Mouse (Mus musculus): ENCODE results near the gene Sbno2. TPM values are rescaled to one million over a fixed set of nuclear protein-coding genes. Genes with fewer than 3 reads are reported as not detected.
A peak's percentile ranks its signal among the peaks of the same experiment; 100 is the strongest.

The Sbno2 gene
- total RNA-seq (2012; rRNA removed) (20.7 and 22.6 TPM in 2 replicates), total RNA-seq (2014; rRNA removed) (9.0 and 9.7 TPM in 2 replicates), polyA plus RNA-seq (2012; ENCODE audit: insufficient read length, low read depth) (21.1 and 24.2 TPM in 2 replicates)

GRCm38 (mm10) chr10:80105460-80105859 lies at the start of gene Sbno2:
Sbno2 (minus strand) TSS chr10:80105571.
- TF ChIP-seq EP300 (IDR thresholded peaks at IDR 0.05; ENCODE audit: low read length), result peak; percentile 50; the same call in 1 of the 2 replicates
- TF ChIP-seq ELF1 (IDR thresholded peaks at IDR 0.05; ENCODE audit: low read depth, low read length), result 0 out of 2 replicates have a peak, but pooled peaks have one; percentile 23
- no peak for TF ChIP-seq E2F4 (IDR thresholded peaks at IDR 0.05; ENCODE audit: insufficient replicate concordance, low read depth, low read length)
- no peak for TF ChIP-seq USF2 (conservative IDR thresholded peaks at IDR 0.05; ENCODE audit: low read depth, low read length)
- TF ChIP-seq HCFC1 (IDR thresholded peaks at IDR 0.05; ENCODE audit: low read depth, low read length), result no peak
- TF ChIP-seq CTCF (conservative IDR thresholded peaks at IDR 0.05 in 1 of 2, IDR thresholded peaks at IDR 0.05 in 1 of 2; ENCODE audit: low read depth in 2 of 2, low read length in 2 of 2), result no peak
- no peak for TF ChIP-seq POLR2A (IDR thresholded peaks at IDR 0.05; ENCODE audit: low read depth, low read length)
- no peak for TF ChIP-seq SMC3 (IDR thresholded peaks at IDR 0.05; ENCODE audit: low read depth, low read length)
- TF ChIP-seq USF1 (IDR thresholded peaks at IDR 0.05; ENCODE audit: low read depth, low read length), result no peak
- TF ChIP-seq ZKSCAN1 (IDR thresholded peaks at IDR 0.05; ENCODE audit: borderline replicate concordance, low read depth, low read length), result no peak
- no peak for TF ChIP-seq TCF12 (IDR thresholded peaks at IDR 0.05; ENCODE audit: low read depth, low read length)
- 0 out of 2 replicates have a peak, but pooled peaks have one; percentile 29 for TF ChIP-seq MYC (IDR thresholded peaks at IDR 0.05; ENCODE audit: low read depth, low read length)
- TF ChIP-seq ZNF384 (IDR thresholded peaks at IDR 0.05; ENCODE audit: low read depth, low read length), result no peak
- TF ChIP-seq MXI1 (IDR thresholded peaks at IDR 0.05; ENCODE audit: low read depth, low read length), result no peak
- no peak for TF ChIP-seq JUN (IDR thresholded peaks at IDR 0.05; ENCODE audit: insufficient read depth, low read depth, low read length)
- TF ChIP-seq RAD21 (IDR thresholded peaks at IDR 0.05; ENCODE audit: low read depth, low read length), result no peak
- no peak for TF ChIP-seq JUND (conservative IDR thresholded peaks at IDR 0.05; ENCODE audit: low read depth, low read length)
- 0 out of 2 replicates have a peak, but pooled peaks have one; percentile 28 for TF ChIP-seq IRF4 (IDR thresholded peaks at IDR 0.05; ENCODE audit: low read depth, low read length)
- TF ChIP-seq NRF1 (IDR thresholded peaks at IDR 0.05; ENCODE audit: low read depth, low read length), result no peak
- TF ChIP-seq KAT2A (IDR thresholded peaks at IDR 0.05; ENCODE audit: insufficient replicate concordance, low read length), result no peak
- no peak for DNase-seq (ENCODE audit: extremely low read depth)
- Histone ChIP-seq H3K27ac (ENCODE audit: insufficient read depth, low read depth) (no peak within 1 kb of the TSS), H3K4me3 (replicated peaks in 1 of 3; ENCODE audit: low read depth in 2 of 3, low read length in 2 of 3, poor library complexity in 1 of 3) (no peak within 1 kb of the TSS), H3K9me3 (replicated peaks; ENCODE audit: low read length) (no peaks in the 10 kb centered on the region), H3K36me3 (replicated peaks in 1 of 2; ENCODE audit: control insufficient read depth in 1 of 2, insufficient read depth in 1 of 2, low read length in 1 of 2) (peaks cover 0 to 5% of the 10 kb centered on the region in 2 experiments), H3K79me2 (replicated peaks; ENCODE audit: control insufficient read depth, extremely low read depth, insufficient read depth, poor library complexity, severe bottlenecking) (peaks cover 18% of the 10 kb centered on the region), H3K4me2 (ENCODE audit: insufficient read depth, low read depth, poor library complexity, severe bottlenecking) (0 out of 2 replicates have a peak within 1 kb of the TSS, but pooled peaks have one; percentile 27), H3K27me3 (replicated peaks) (no peaks in the 10 kb centered on the region), H3K4me1 (ENCODE audit: control insufficient read depth in 1 of 2, insufficient read depth in 2 of 2) (peaks cover 14 to 54% of the 10 kb centered on the region in 2 experiments), H3K9ac (ENCODE audit: insufficient read depth, low read depth) (no peak within 1 kb of the TSS)
- in situ Hi-C loops (cut with MboI; ENCODE audit: low pct_ligation_motif_present, low pct_unique_long_range_greater_than_20kb, low sequenced_read_pairs), result no loop called here
- dilution Hi-C loops (cut with MboI; ENCODE audit: extremely low pct_ligation_motif_present, extremely low pct_unique_long_range_greater_than_20kb, low sequenced_read_pairs), result no loop called here

DNA sequence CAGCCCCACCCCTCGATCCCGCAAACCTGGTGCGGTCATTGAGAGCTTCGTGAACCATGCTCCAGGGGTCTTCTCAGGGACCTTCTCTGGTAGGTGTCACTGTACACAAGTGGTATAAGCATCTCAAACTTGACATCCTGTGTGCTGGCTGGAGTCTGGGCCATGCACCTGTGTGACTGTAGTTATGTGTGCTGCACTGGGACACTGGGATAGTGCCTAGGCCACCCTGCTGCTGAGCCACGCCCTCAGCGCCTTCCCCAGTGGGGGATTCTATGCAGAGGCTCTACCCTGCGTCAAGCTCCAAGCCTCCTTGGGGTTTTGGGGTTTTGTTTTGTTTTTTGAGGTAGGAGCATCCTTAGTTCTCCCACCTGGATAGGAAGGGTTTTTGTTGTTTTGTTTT lies 49.0 kb upstream of the Sbno2 start:
- Histone ChIP-seq H3K4me2 (ENCODE audit: insufficient read depth, low read depth, poor library complexity, severe bottlenecking) (no peak overlapping the region), H3K36me3 (replicated peaks in 1 of 2; ENCODE audit: control insufficient read depth in 1 of 2, insufficient read depth in 1 of 2, low read length in 1 of 2) (peaks cover 40 to 51% of the 10 kb centered on the region in 2 experiments), H3K27ac (ENCODE audit: insufficient read depth, low read depth) (no peak overlapping the region), H3K9me3 (replicated peaks; ENCODE audit: low read length) (no peaks in the 10 kb centered on the region), H3K4me3 (replicated peaks in 1 of 3; ENCODE audit: low read depth in 2 of 3, low read length in 2 of 3, poor library complexity in 1 of 3) (no peak overlapping the region), H3K9ac (ENCODE audit: insufficient read depth, low read depth) (no peak overlapping the region), H3K79me2 (replicated peaks; ENCODE audit: control insufficient read depth, extremely low read depth, insufficient read depth, poor library complexity, severe bottlenecking) (peaks cover 15% of the 10 kb centered on the region), H3K4me1 (ENCODE audit: control insufficient read depth in 1 of 2, insufficient read depth in 2 of 2) (peaks cover 22 to 60% of the 10 kb centered on the region in 2 experiments), H3K27me3 (replicated peaks) (no peaks in the 10 kb centered on the region)
- dilution Hi-C loops (cut with MboI; ENCODE audit: extremely low pct_ligation_motif_present, extremely low pct_unique_long_range_greater_than_20kb, low sequenced_read_pairs) (no loop called here), in situ Hi-C loops (cut with MboI; ENCODE audit: low pct_ligation_motif_present, low pct_unique_long_range_greater_than_20kb, low sequenced_read_pairs) (no loop called here)
- no peak for TF ChIP-seq TBP (conservative IDR thresholded peaks at IDR 0.05; ENCODE audit: low read depth, low read length)
- no peak for TF ChIP-seq JUND (conservative IDR thresholded peaks at IDR 0.05; ENCODE audit: low read depth, low read length)
- no peak for TF ChIP-seq SMC3 (IDR thresholded peaks at IDR 0.05; ENCODE audit: low read depth, low read length)
- no peak for TF ChIP-seq CHD1 (IDR thresholded peaks at IDR 0.05; ENCODE audit: low read depth, low read length)
- DNase-seq (ENCODE audit: extremely low read depth), result no peak

Data from CH12.LX (cell line).